Mouse (Mus musculus): ENCODE data around the gene Slc4a2.

Slc4a2 gene

GRCm38 (mm10) chr5:24466762-24467161 is 43.1 kb downstream of the Slc4a2 start:
- no peak for DNase-seq (ENCODE audit: low spot score in 2 of 2)

- DNase-seq (ENCODE audit: low spot score in 2 of 2) = peak; percentile 52 to 73
Measured at GRCm38 (mm10) chr5:24470600-24470999, 47.0 kb downstream of the Slc4a2 start.

- DNase-seq (ENCODE audit: low spot score in 2 of 2) = no peak
Measured at GRCm38 (mm10) chr5:24472884-24473619, 49.4 kb downstream of the Slc4a2 start.

GRCm38 (mm10) chr5:24474025-24474722 is 50.5 kb downstream of the Slc4a2 start:
- no peak for DNase-seq (ENCODE audit: low spot score in 2 of 2)

GRCm38 (mm10) chr5:24474723-24475261 is 51.2 kb downstream of the Slc4a2 start:
- no peak for DNase-seq (ENCODE audit: low spot score in 2 of 2)

GRCm38 (mm10) chr5:24475476-24476241 is 52.0 kb downstream of the Slc4a2 start:
- DNase-seq (ENCODE audit: low spot score in 2 of 2) = no peak

GRCm38 (mm10) chr5:24477909-24478308 is 54.3 kb downstream of the Slc4a2 start:
- no peak for DNase-seq (ENCODE audit: low spot score in 2 of 2)

- no peak for DNase-seq (ENCODE audit: low spot score in 2 of 2)
Measured at GRCm38 (mm10) chr5:24481647-24482046, 58.0 kb downstream of the Slc4a2 start.

GRCm38 (mm10) chr5:24482247-24483079 is 58.8 kb downstream of the Slc4a2 start:
- DNase-seq (ENCODE audit: low spot score in 2 of 2) = no peak

GRCm38 (mm10) chr5:24483326-24483725 is 59.7 kb downstream of the Slc4a2 start:
- DNase-seq (ENCODE audit: low spot score in 2 of 2) = peak; percentile 13 to 29

- no peak for DNase-seq (ENCODE audit: low spot score in 2 of 2)
Measured at GRCm38 (mm10) chr5:24484963-24485362, 61.3 kb downstream of the Slc4a2 start.

- DNase-seq (ENCODE audit: low spot score in 2 of 2) = peak; percentile 41 to 64
Measured at GRCm38 (mm10) chr5:24486097-24486496, 62.5 kb downstream of the Slc4a2 start.

- DNase-seq (ENCODE audit: low spot score in 2 of 2) = no peak
Measured at GRCm38 (mm10) chr5:24486738-24487137, 63.1 kb downstream of the Slc4a2 start.

- no peak for DNase-seq (ENCODE audit: low spot score in 2 of 2)
Measured at GRCm38 (mm10) chr5:24490413-24490920, 66.8 kb downstream of the Slc4a2 start.
